Mouse (Mus musculus) liver, adult 2 months (tissue): ENCODE data around the gene Lmln.

Source experiments
- CTCF ChIP-seq: fragments of 200-500 bp; IDR thresholded peaks from 2 replicates; pipeline ENCODE4 v1.5.1; 2011; ENCODE audit warnings: low read depth, low read length, control low read depth
- POLR2A ChIP-seq: fragments of 200-500 bp; IDR thresholded peaks from 2 replicates; pipeline ENCODE4 v1.6.1; 2011; ENCODE audit warnings: low read length, control low read depth; ENCODE audit not compliant: insufficient read depth; ENCODE audit errors: extremely low read depth

GRCm38 (mm10) chr16:33043268-33043667 lies 19.1 kb upstream of the Lmln start:
- TF ChIP-seq CTCF (no peak), POLR2A (no peak)
